Mouse (Mus musculus): Measurements from ENCODE around the gene Ptgdr2.

DNA sequence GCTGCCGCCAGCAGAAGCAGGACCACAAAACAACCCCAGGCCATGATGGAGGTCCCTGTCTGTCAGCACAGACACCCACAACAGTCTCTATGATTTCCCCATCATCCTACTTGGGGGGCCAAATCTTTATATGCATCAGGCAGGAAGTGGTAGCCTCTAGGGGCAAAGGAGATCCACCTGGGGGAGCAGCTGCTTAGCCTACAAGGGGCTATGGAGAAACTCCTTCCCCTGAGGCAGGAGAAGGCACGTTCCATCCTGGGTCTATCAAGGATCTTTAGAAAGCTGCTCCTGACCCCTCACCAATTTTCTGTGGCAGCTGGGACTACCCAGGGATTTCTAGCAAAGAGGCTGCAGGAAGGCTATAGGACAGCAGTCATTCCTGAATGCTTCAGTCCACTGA, 16.4 kb upstream of the Ptgdr2 start, which contains the start of gene Zp1:
- no peak for TF ChIP-seq CTCF (IDR thresholded peaks at IDR 0.05)
- TF ChIP-seq EP300 (IDR thresholded peaks at IDR 0.05), result no peak

Data from lung, postnatal 0 days (tissue).